Mouse (Mus musculus): ENCODE results near the gene Nucb1.

DNA sequence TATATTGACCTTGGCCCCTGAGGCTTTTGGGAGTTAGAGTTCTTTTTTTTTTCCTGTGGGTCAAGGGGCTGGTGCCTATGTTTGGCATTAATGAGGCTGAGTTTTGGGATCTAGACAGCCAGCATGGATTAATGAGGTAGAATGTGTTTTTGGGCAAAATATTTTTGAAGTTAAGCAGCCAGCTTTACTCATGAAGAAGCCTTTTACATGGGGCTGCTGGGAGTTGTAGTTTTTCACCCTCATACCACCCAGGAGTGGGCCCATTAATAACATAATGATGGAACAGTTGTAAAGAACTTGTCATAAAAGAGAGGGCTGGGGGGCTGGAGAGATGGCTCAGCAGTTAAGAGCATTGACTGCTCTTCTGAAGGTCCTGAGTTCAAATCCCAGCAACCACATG is 63.6 kb downstream of the Nucb1 start:
- TF ChIP-seq GATA1 (IDR thresholded peaks at IDR 0.05; ENCODE audit: low read length) (no peak), TAL1 (IDR thresholded peaks at IDR 0.05; ENCODE audit: low read length) (no peak)

Measured in erythroblast, embryonic 14.5 days (primary cell).